Mouse (Mus musculus) gastrocnemius, adult 18-20 months (tissue): ENCODE measurements at regions not wholly inside any gene's neighbourhood (a gene's known extent, or its start where the extent isn't known, plus 50 kb on each side); places are given as distances from the start of the nearest gene placed in this dataset.
A peak's percentile ranks its signal among the peaks of the same experiment; 100 is the strongest.
"Not testable (repeated sequence)": the region's sequence is repeated elsewhere in the genome, so short reads cannot be mapped to it uniquely, and the experiment has no call there.

Experiments used
- DNase-seq: peaks from one replicate; pipeline ENCODE4 v3.0.0; 2021; ENCODE audit warnings: low spot score

GRCm38 (mm10) chr4:97509576-97509975, 263.0 kb upstream of the Nfia start:
- no peak for DNase-seq

- DNase-seq: no peak
Observed at GRCm38 (mm10) chr4:97505734-97506133, 266.8 kb upstream of the Nfia start.

GRCm38 (mm10) chr4:97491248-97491804, 281.2 kb upstream of the Nfia start:
- no peak for DNase-seq

- DNase-seq: no peak
Observed at GRCm38 (mm10) chr4:97486354-97486753, 286.2 kb upstream of the Nfia start.

GRCm38 (mm10) chr4:97485225-97485624, 287.3 kb upstream of the Nfia start:
- no peak for DNase-seq

- DNase-seq: no peak
Observed at GRCm38 (mm10) chr4:97482701-97483246, 289.8 kb upstream of the Nfia start.

- no peak for DNase-seq
Observed at GRCm38 (mm10) chr4:97481836-97482235, 290.7 kb upstream of the Nfia start.

- peak; percentile 8 for DNase-seq
Observed at GRCm38 (mm10) chr4:97476571-97477190, 293.7 kb upstream of the Gm10192 start.

- DNase-seq: not testable (repeated sequence)
Observed at GRCm38 (mm10) chr4:97473492-97473891, 290.5 kb upstream of the Gm10192 start.

GRCm38 (mm10) chr4:97465932-97466666, 283.1 kb upstream of the Gm10192 start:
- no peak for DNase-seq

- no peak for DNase-seq
Observed at GRCm38 (mm10) chr4:97465517-97465916, 282.6 kb upstream of the Gm10192 start.

- no peak for DNase-seq
Observed at GRCm38 (mm10) chr4:97461177-97461576, 278.2 kb upstream of the Gm10192 start.

GRCm38 (mm10) chr4:97439288-97440029, 256.5 kb upstream of the Gm10192 start:
- peak; percentile 4 for DNase-seq

- DNase-seq: no peak
Observed at GRCm38 (mm10) chr4:97432681-97433080, 249.7 kb upstream of the Gm10192 start.

- DNase-seq: no peak
Observed at GRCm38 (mm10) chr4:97432094-97432493, 249.1 kb upstream of the Gm10192 start.

GRCm38 (mm10) chr4:97431239-97431638, 248.3 kb upstream of the Gm10192 start:
- no peak for DNase-seq

- no peak for DNase-seq
Observed at GRCm38 (mm10) chr4:97419845-97420244, 236.9 kb upstream of the Gm10192 start.

GRCm38 (mm10) chr4:97418616-97419015, 235.7 kb upstream of the Gm10192 start:
- peak; percentile 45 for DNase-seq

- DNase-seq: no peak
Observed at GRCm38 (mm10) chr4:97417943-97418342, 235.0 kb upstream of the Gm10192 start.

GRCm38 (mm10) chr4:97408633-97409296, 225.8 kb upstream of the Gm10192 start:
- no peak for DNase-seq

- no peak for DNase-seq
Observed at GRCm38 (mm10) chr4:97394697-97395280, 211.8 kb upstream of the Gm10192 start.
